Mouse (Mus musculus) embryonic facial prominence, embryonic 14.5 days (tissue): Measurements from ENCODE around the gene Nectin3. TPM values are rescaled to one million over a fixed set of nuclear protein-coding genes. Genes with fewer than 3 reads are reported as not detected.

Source experiments
- ATAC-seq: fragments of 200-750 bp; cut with Nextera tagmentation; 2 replicates; pipeline ENCODE4 v1.8.0; 2017; ENCODE audit warnings: low read depth, moderate number of reproducible peaks, moderate TSS enrichment
- DNase-seq: peaks from one replicate; pipeline ENCODE4 v3.0.0-alpha.2; 2015; ENCODE audit warnings: low spot score
- H3K27ac ChIP-seq: fragments of 300-500 bp; sonication (generic); replicated peaks from 2 replicates; pipeline ENCODE4 v1.5.1; 2014; ENCODE audit warnings: low read depth, mild to moderate bottlenecking, low read length, moderate library complexity
- H3K27me3 ChIP-seq: fragments of 300-500 bp; sonication (generic); replicated peaks from 2 replicates; pipeline ENCODE4 v1.6.1; 2014; ENCODE audit warnings: low read length; ENCODE audit not compliant: control insufficient read depth, insufficient read depth
- H3K36me3 ChIP-seq: fragments of 300-500 bp; sonication (generic); 2 replicates; pipeline ENCODE4 v1.6.1; 2014; ENCODE audit warnings: low read length, mixed read lengths; ENCODE audit not compliant: control insufficient read depth, insufficient read depth
- H3K4me1 ChIP-seq: fragments of 300-500 bp; sonication (generic); 2 replicates; pipeline ENCODE4 v1.6.1; 2014; ENCODE audit warnings: antibody characterized with exemption, low read length; ENCODE audit not compliant: control insufficient read depth, insufficient read depth
- H3K4me2 ChIP-seq: fragments of 300-500 bp; sonication (generic); 2 replicates; pipeline ENCODE4 v1.6.1; 2014; ENCODE audit warnings: low read depth, mild to moderate bottlenecking, low read length, moderate library complexity, mixed read lengths
- H3K4me3 ChIP-seq: fragments of 300-500 bp; sonication (generic); 2 replicates; pipeline ENCODE4 v1.5.1; 2014; ENCODE audit warnings: low read depth, mild to moderate bottlenecking, low read length
- H3K9ac ChIP-seq: fragments of 300-500 bp; sonication (generic); 2 replicates; pipeline ENCODE4 v1.6.1; 2014; ENCODE audit warnings: low read depth, mild to moderate bottlenecking, low read length, moderate library complexity, mixed read lengths
- H3K9me3 ChIP-seq: fragments of 300-500 bp; sonication (generic); 2 replicates; pipeline ENCODE4 v1.6.1; 2016; ENCODE audit warnings: low read length; ENCODE audit not compliant: control insufficient read depth
- WGBS: fragments of 180-500 bp; shearing (Covaris S2); extraction: QIAGEN DNeasy Blood & Tissue Kit; methylation state at CpG from one replicate; pipeline ENCODE4 v1.1.7; 2014; 5-methylcytosine and 5-hydroxymethylcytosine counted together
- polyA plus RNA-seq: library from polyadenylated mRNA; unstranded; fragments of >200 nt; fragmentation: Nextera tagmentation; extraction: Ambion mirVana; gene quantifications from 2 replicates; pipeline ENCODE4 v1.2.1, GENCODE M21; 2014

Gene Nectin3
- polyA plus RNA-seq, 1 experiment from 2014 or later: 46.9 TPM

DNA sequence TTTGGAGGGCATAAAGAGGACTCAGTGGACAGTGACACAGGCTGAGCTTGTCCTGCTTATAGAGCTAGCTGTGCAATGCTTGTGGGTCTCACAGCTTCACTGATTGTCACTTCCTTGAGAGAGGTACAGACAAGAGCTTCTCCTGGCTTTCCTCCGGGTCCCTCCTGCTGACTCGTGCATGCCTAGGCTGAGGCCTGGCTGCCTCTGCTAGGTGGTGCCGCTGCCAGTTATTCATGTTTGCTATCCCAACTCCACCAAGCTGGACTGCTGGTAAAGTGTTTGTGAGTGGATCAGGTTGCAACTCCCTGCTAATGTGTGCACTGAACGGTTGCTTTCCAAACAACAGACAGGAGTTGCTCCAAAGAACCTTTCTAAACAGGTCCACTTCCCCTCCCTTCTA lies 5.7 kb upstream of the Nectin3 start:
- Histone ChIP-seq H3K9me3 (no peaks in the 10 kb centered on the region), H3K4me2 (no peak overlapping the region), H3K4me3 (no peak overlapping the region), H3K4me1 (no peaks in the 10 kb centered on the region), H3K9ac (no peak overlapping the region), H3K27me3 (no peaks in the 10 kb centered on the region), H3K27ac (no peak overlapping the region), H3K36me3 (no peaks in the 10 kb centered on the region)
- 71% methylated on average over 4 of the region's 4 CpGs for WGBS
- no peak for DNase-seq
- ATAC-seq: no peak

DNA sequence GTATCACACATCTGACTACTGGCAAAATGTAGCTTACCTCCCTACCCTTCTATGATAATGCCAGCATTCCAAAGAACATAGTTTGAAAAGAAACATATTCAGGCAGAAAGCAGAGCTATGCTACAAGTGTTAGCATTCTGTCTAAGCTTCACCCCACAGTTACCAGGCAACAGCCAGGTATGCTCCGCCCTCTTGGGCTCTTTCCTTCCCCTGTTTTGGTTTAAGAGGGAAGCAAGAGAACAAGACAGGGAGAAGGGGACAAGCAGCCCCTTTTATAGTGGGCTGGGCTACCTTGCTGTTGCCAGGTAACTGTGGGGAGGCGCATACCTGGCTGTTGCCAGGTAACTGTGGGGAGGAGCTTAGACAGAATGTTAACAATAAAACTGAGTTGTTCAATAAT lies 4.0 kb upstream of the Nectin3 start:
- Histone ChIP-seq H3K27me3 (no peaks in the 10 kb centered on the region), H3K4me3 (no peak overlapping the region), H3K4me1 (no peaks in the 10 kb centered on the region), H3K9ac (no peak overlapping the region), H3K4me2 (no peak overlapping the region), H3K36me3 (no peaks in the 10 kb centered on the region), H3K27ac (no peak overlapping the region), H3K9me3 (no peaks in the 10 kb centered on the region)
- ATAC-seq: no peak
- 84% methylated on average over 2 of the region's 2 CpGs for WGBS
- no peak for DNase-seq

DNA sequence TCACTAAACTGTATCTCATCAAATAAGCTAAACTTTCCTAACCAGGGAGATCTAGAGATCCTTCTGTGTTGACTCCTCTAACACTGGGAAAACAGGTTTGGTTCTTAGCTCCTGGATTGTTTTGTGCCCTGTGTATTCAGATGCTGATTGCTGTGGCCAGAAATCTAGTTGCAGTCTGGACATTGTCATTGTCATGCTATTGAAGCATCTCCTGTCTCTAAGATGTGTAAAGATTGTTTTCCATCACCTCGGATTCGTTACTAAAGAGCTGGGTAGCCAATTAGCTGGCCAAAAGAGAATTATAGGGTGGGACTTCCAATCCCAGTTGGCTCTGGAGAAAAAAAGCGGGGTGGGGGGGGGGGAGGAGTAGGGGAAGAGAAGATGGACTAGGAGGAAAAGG lies 2.4 kb upstream of the Nectin3 start:
- no peaks in the 10 kb centered on the region for H3K36me3 ChIP-seq
- no peaks in the 10 kb centered on the region for H3K4me1 ChIP-seq
- H3K27me3 ChIP-seq: no peaks in the 10 kb centered on the region
- 54% methylated on average over 3 of the region's 3 CpGs for WGBS
- DNase-seq (no peak), ATAC-seq (no peak)
- no peaks in the 10 kb centered on the region for H3K9me3 ChIP-seq
- no peak overlapping the region for H3K27ac ChIP-seq
- no peak overlapping the region for H3K4me3 ChIP-seq
- no peak overlapping the region for H3K4me2 ChIP-seq
- no peak overlapping the region for H3K9ac ChIP-seq

DNA sequence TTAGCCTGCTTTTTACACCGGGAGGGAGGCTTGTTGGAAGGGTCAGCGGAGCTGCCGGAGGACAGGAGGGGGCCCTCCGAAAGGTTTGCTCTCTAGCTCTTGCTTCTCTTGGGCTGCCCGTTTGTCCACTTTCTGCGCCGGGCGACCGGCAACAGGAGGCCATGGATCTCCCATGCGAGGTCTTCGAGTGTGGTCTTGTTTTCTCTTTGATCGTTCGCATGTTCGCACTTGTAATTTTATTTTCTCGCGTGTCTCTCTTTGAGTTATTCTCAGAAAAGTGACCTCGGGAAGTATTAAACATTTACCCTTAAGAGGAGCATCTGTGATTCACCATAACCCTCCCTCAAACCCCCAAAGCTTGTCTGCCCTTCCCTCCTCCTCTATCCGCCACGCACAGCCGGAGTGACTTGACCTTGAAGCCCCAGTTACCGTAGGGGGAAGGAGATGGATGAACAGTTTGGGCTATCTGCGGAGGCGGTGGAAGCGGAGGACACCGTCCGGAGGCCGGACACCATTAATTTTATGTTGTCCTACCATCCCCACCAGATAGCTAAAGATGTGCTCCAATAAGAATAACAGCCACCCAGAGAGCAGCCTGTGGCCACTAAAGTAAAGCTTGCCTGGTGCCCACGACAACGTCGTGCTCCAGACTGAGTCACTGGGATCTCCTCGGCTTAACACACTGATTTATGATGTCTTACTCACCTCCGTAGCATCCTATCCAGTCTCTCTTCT lies 472 bp downstream of the Nectin3 start:
- no peak for ATAC-seq
- peaks cover 11% of the 10 kb centered on the region; the same call in 1 of the 2 replicates for H3K4me1 ChIP-seq

DNA sequence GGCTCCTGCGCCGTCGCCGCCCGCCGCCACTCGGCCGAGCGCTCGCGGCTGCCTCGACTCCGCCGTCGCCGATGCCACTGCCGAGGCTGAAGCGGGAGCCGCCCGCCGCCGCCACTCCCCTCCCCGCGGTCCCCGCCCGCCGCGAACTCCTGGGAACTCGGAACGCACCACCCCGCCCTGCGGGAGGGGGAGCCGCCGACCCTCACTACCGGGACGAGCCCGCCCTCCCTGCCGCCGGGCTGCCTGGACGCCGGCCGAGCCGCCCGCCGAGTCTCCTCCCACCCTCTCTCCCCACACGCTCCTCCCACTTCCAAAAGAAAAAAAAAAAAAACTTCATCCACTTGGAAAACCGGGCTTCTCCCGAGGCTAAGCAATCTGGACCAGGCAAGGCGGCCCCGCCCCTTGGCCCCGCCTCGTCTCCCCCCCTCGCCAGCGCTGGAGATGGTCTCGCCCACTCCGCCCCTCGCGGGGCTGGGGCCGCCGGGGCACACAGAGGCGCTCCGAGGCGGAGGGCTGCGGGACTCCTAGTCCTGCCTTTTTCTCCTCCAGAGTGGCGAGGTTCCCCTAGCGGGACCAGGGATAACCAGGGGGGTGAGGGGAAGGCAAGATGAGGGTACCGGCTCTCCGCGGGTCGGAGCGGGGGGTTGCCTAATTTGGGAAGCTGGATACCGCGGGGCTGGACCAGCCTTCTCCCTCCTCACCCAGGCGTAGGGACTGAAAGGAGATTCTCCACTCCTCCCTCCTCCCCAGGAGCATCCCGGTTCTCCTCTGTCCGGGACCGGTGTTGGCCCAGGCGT lies 1.2 kb downstream of the Nectin3 start:
- peaks cover 11% of the 10 kb centered on the region; the same call in 1 of the 2 replicates for H3K4me1 ChIP-seq
- H3K9me3 ChIP-seq: no peaks in the 10 kb centered on the region
- peak overlapping the region; percentile 95 for H3K27ac ChIP-seq
- DNase-seq (peak; percentile 97), ATAC-seq (peak; percentile 95)
- peak overlapping the region; percentile 96 for H3K9ac ChIP-seq
- no peaks in the 10 kb centered on the region for H3K27me3 ChIP-seq
- under 1% methylated on average over 24 of the region's 78 CpGs for WGBS
- H3K36me3 ChIP-seq: no peaks in the 10 kb centered on the region
- peak overlapping the region; percentile 76 for H3K4me2 ChIP-seq
- H3K4me3 ChIP-seq: peak overlapping the region; percentile 91

More for the DNA sequence above, 472 bp downstream of the Nectin3 start:
- peak overlapping the region; percentile 76 for H3K4me2 ChIP-seq
- H3K27me3 ChIP-seq: no peaks in the 10 kb centered on the region
- H3K4me3 ChIP-seq: peak overlapping the region; percentile 91
- H3K36me3 ChIP-seq: no peaks in the 10 kb centered on the region
- peak overlapping the region; percentile 96 for H3K9ac ChIP-seq
- peak overlapping the region; percentile 95 for H3K27ac ChIP-seq
- WGBS: 1% methylated on average over 27 of the region's 32 CpGs
- DNase-seq: no peak
- no peaks in the 10 kb centered on the region for H3K9me3 ChIP-seq

DNA sequence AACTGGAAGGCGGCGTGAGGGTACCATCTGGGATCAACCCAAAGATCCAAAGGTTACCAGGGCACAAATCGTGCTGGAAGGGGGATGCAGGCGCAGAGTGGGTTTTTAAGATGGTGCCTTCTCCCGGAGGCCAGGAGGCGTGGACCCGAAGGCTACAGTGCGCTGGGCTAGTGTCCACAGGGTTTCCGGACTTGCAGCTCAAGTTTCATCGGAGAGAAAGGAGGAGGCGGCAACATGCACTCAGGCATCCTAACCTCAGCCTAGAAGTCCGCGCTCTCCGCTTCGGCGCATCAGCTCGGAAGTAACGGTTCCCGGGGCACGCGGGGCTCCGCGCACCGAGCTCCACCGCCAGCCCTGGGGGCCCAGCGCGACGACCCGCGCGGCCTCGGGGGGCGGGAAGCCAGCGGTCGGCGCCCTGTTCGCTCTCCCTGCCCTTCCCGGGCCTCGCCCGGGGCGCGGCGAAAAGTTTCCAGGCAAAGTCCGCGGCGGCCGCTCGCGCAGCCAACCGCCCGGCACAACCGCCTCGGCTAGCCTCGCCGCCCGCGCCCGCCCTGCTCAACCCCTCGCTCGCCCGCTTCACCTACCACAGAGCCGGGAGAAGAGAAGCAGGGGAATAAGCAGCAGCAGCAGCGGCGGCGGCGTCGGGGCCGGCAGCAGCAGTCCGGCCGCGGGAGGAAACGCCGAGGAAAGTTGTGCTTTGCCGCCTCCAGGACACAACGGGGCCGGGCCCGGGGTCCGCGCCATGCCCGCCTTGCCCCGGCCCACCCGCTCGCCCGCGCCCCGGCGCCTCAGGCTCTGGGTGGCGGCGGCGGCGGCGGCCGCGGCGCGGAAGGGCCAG lies 2.1 kb downstream of the Nectin3 start:
- H3K4me2 ChIP-seq: peak overlapping the region; percentile 76
- H3K4me1 ChIP-seq: peaks cover 11% of the 10 kb centered on the region; the same call in 1 of the 2 replicates
- H3K9me3 ChIP-seq: no peaks in the 10 kb centered on the region
- H3K27ac ChIP-seq: peak overlapping the region; percentile 95
- peak overlapping the region; percentile 96 for H3K9ac ChIP-seq
- WGBS: under 1% methylated on average over 29 of the region's 96 CpGs
- H3K4me3 ChIP-seq: peak overlapping the region; percentile 91
- no peaks in the 10 kb centered on the region for H3K36me3 ChIP-seq
- ATAC-seq (peak; percentile 15), DNase-seq (peak; percentile 84)
- no peaks in the 10 kb centered on the region for H3K27me3 ChIP-seq

DNA sequence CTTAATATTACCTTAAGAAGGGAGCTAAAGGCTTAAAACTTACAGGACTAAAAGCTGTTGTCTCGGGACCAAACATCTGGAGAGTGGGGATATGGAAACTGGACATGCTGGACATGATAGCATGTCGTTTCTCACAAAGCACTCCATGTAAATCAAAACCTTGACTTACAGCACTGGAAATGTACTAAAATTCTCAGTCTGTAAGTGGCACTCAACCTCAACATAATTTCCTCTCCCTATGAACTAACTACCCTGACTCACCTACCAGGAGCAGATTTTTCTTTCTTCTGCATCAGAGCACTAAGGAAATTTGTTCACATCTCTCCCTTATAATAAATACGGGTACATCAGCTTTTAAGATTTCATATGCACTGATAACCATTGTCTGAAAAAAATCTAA lies 3.1 kb downstream of the Nectin3 start:
- Histone ChIP-seq H3K27ac (no peak overlapping the region), H3K4me2 (peak overlapping the region; percentile 76), H3K4me1 (peaks cover 11% of the 10 kb centered on the region; the same call in 1 of the 2 replicates), H3K9me3 (no peaks in the 10 kb centered on the region), H3K4me3 (peak overlapping the region; percentile 91), H3K9ac (peak overlapping the region; percentile 96), H3K27me3 (no peaks in the 10 kb centered on the region), H3K36me3 (no peaks in the 10 kb centered on the region)
- DNase-seq: no peak
- WGBS: 19% methylated on average over 3 of the region's 3 CpGs
- ATAC-seq: no peak

DNA sequence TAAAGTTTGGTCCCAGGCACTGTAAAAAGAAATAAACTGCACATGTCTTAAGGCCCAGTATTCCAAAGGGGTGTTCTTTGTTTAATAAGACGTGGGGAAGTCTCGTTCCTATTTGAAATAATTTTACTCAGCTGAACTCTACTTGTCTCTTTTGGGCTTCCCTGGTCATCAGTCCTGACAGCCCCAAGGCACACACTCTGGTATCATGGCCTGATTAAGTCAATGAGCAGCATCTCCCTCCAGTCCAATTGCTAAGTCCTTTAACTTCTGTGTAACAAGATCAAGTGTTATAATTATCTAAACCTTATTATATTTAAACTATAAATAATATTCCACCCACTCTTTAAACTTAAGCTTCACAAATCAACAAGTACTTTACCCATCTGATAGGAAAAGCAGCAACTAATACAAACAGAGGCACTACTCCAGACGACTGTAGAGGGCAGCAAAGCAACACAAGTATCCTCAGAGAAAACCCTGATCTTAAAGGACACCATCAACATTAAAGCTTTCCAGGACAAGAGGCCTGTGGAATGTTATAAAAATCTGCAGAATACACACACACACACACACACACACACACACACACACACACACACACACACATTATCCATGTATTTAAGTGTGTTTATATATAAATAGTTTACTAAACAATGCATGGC lies 10.8 kb downstream of the Nectin3 start:
- Histone ChIP-seq H3K9ac (no peak overlapping the region), H3K27me3 (no peaks in the 10 kb centered on the region), H3K27ac (no peak overlapping the region), H3K4me3 (no peak overlapping the region), H3K4me1 (no peaks in the 10 kb centered on the region), H3K4me2 (no peak overlapping the region), H3K36me3 (no peaks in the 10 kb centered on the region), H3K9me3 (no peaks in the 10 kb centered on the region)
- DNase-seq: peak; percentile 81
- WGBS: 50% methylated on average over 3 of the region's 3 CpGs
- ATAC-seq: peak; percentile 53; the same call in 1 of the 2 replicates
